Mouse (Mus musculus) brain, embryonic 14.5 days (tissue): ENCODE data around the gene AI467606.

Experiments
- CTCF ChIP-seq: fragments of 200-500 bp; IDR thresholded peaks from 2 replicates; pipeline ENCODE4 v1.5.1; 2012; ENCODE audit warnings: inconsistent platforms, mild to moderate bottlenecking, moderate library complexity, borderline replicate concordance; ENCODE audit not compliant: insufficient read depth, insufficient read length; ENCODE audit errors: extremely low read depth
- POLR2A ChIP-seq: fragments of 200-500 bp; IDR thresholded peaks from 2 replicates; pipeline ENCODE4 v1.6.1; 2012; ENCODE audit warnings: mild to moderate bottlenecking, inconsistent platforms, borderline replicate concordance; ENCODE audit not compliant: poor library complexity, insufficient read depth, insufficient read length, severe bottlenecking; ENCODE audit errors: extremely low read depth

DNA sequence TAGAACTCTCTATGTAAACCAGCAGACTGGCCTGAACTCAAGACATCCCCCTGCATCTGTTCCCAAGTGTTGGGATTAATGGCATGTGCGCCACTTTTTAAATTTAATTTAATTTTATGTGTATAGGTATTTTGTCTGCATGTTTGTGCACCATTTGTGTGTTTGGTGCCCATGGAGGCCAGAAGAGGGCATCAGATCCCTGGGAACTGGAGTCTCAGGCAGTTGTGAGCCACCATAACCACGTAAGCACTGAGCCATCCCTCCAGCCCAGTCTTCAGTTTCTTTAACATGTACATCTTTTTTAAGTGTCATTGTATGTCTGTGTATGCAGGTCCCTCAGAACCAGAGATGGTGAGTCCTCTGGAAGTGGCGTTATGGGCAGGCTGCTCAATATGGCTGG, 13.5 kb upstream of the AI467606 start:
- no peak for TF ChIP-seq CTCF
- TF ChIP-seq POLR2A, result no peak
